Mouse (Mus musculus): ENCODE data around the gene Lama1. TPM values are rescaled to one million over a fixed set of nuclear protein-coding genes. Genes with fewer than 3 reads are reported as not detected.
"Not testable (repeated sequence)": the region's sequence is repeated elsewhere in the genome, so short reads cannot be mapped to it uniquely, and the experiment has no call there.

The Lama1 gene
- polyA plus RNA-seq, 1 experiment: 1.9 TPM

- WGBS: 93% methylated on average over 10 of the region's 10 CpGs
- no peak for DNase-seq (ENCODE audit: low read depth, low spot score)
Measured at GRCm38 (mm10) chr17:67816916-67817315, 119.9 kb downstream of the Lama1 start.

- 87% methylated on average over 3 of the region's 3 CpGs for WGBS
- DNase-seq (ENCODE audit: low read depth, low spot score): no peak
Measured at GRCm38 (mm10) chr17:67827431-67827830, 130.4 kb downstream of the Lama1 start.

GRCm38 (mm10) chr17:67836146-67836895 is 139.3 kb downstream of the Lama1 start:
- 93% methylated on average over 20 of the region's 20 CpGs for WGBS
- no peak for DNase-seq (ENCODE audit: low read depth, low spot score)

- WGBS: 53% methylated on average over 17 of the region's 17 CpGs
- peak; percentile 16 for DNase-seq (ENCODE audit: low read depth, low spot score)
Measured at GRCm38 (mm10) chr17:67837351-67838090, 140.5 kb downstream of the Lama1 start.

GRCm38 (mm10) chr17:67838948-67839347 is 141.9 kb downstream of the Lama1 start:
- 78% methylated on average over 13 of the region's 13 CpGs for WGBS
- DNase-seq (ENCODE audit: low read depth, low spot score): no peak

- 87% methylated on average over 2 of the region's 2 CpGs for WGBS
- not testable (repeated sequence) for DNase-seq (ENCODE audit: low read depth, low spot score)
Measured at GRCm38 (mm10) chr17:67841494-67841893, 144.4 kb downstream of the Lama1 start.

- no peak for DNase-seq (ENCODE audit: low read depth, low spot score)
- WGBS: 88% methylated on average over 10 of the region's 10 CpGs
Measured at GRCm38 (mm10) chr17:67861080-67861630, 164.1 kb downstream of the Lama1 start.

- 73% methylated on average over 16 of the region's 16 CpGs for whole genome bisulfite sequencing
- DNase-seq (ENCODE audit: low read depth, low spot score): no peak
Measured at GRCm38 (mm10) chr17:67861744-67862535, 164.9 kb downstream of the Lama1 start.

GRCm38 (mm10) chr17:67864363-67864762 is 167.3 kb downstream of the Lama1 start:
- DNase-seq (ENCODE audit: low read depth, low spot score): no peak
- 89% methylated on average over 10 of the region's 10 CpGs for WGBS

GRCm38 (mm10) chr17:67864912-67865311 is 167.9 kb downstream of the Lama1 start:
- 71% methylated on average over 3 of the region's 3 CpGs for WGBS

GRCm38 (mm10) chr17:67866026-67866425 is 169.0 kb downstream of the Lama1 start:
- 71% methylated on average over 9 of the region's 9 CpGs for WGBS
- DNase-seq (ENCODE audit: low read depth, low spot score): no peak

More at GRCm38 (mm10) chr17:67864912-67865311, 167.9 kb downstream of the Lama1 start:
- DNase-seq (ENCODE audit: low read depth, low spot score): no peak

GRCm38 (mm10) chr17:67866541-67867241 is 169.6 kb downstream of the Lama1 start:
- 82% methylated on average over 20 of the region's 20 CpGs for WGBS

GRCm38 (mm10) chr17:67869731-67870601 is 172.9 kb downstream of the Lama1 start:
- WGBS: 71% methylated on average over 23 of the region's 23 CpGs
- peak; percentile 19 for DNase-seq (ENCODE audit: low read depth, low spot score)

More at GRCm38 (mm10) chr17:67866541-67867241, 169.6 kb downstream of the Lama1 start:
- no peak for DNase-seq (ENCODE audit: low read depth, low spot score)

Other genes starting within 250 kb of the Lama1 start
- not detected in 2 replicates for gene Lrrc30, start 64.5 kb upstream of the Lama1 start, polyA plus RNA-seq (2012; rRNA removed)